Mouse (Mus musculus): ENCODE results near the gene Gm37240. TPM values are rescaled to one million over a fixed set of nuclear protein-coding genes. Genes with fewer than 3 reads are reported as not detected.

Gm37240 gene
- total RNA-seq, 2 experiments from 2014 or later: 0.92 to 1.4 TPM

DNA sequence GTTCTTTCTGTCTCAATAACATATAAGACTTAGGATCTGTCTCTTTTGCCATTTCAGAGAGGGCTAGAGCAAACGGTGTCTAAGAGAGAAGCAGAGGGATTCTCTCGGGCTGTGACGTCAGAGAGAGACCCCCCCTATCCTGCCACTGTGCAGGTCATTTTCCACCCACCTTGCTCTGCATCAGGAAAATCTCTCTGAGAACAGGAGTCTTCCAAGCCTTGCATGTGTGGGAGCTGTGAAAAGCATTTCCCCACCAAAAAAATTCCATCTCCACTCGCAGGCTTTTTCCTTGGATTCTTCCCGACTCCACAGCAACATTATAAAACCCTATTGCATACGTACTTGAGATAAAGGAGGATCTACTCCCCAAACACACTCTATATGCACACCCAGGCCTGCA is 572.4 kb downstream of the Gm37240 start:
- DNase-seq (ENCODE audit: extremely low spot score in 1 of 2, low spot score in 1 of 2): no peak

- DNase-seq (ENCODE audit: extremely low spot score in 1 of 2, low spot score in 1 of 2): no peak
Observed at GRCm38 (mm10) chr3:85313646-85314255, 573.6 kb downstream of the Gm37240 start.

GRCm38 (mm10) chr3:85311176-85311575 is 576.1 kb downstream of the Gm37240 start:
- DNase-seq (ENCODE audit: extremely low spot score in 1 of 2, low spot score in 1 of 2): no peak

GRCm38 (mm10) chr3:85310401-85310989 is 576.8 kb downstream of the Gm37240 start:
- no peak for DNase-seq (ENCODE audit: extremely low spot score in 1 of 2, low spot score in 1 of 2)

DNA sequence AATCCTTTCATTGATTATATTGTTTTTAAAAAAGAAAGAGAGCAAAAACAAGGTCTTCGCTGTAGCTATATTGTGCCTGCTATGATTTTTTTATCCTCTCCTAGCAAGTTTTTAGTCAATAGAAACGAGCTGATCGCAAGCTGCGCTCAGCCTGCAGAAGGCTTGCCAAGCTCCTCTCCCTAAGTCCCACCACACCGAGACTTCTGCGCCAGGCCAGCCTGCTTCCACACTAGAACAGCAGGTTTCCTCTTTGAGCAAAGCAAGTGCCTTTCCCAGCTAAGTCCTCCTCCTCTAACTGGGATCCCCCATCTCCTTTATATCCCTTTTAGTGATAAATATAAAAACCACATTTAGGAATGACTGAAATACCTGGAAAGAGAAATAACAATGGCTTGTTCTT is 578.1 kb downstream of the Gm37240 start:
- DNase-seq (ENCODE audit: extremely low spot score in 1 of 2, low spot score in 1 of 2): no peak

DNA sequence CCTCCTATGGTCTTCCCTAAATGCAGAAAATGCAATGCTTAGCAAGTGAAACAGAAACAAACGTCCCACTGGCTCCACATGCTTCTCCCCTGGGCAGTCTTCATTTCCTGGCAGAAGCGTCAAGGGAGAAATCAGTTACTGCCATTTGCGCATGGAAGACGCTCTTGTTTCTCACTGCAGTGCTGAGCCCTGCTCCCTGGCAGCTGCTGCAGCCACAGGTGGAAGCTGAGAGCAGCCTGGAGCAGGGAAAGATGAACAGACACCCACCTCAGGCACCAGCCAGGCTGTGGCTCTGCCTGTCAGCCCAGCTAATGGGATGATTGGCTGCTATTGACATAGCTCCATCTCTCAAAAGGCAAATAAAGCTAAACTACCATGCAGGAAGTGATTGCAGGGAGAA is 578.6 kb downstream of the Gm37240 start:
- DNase-seq (ENCODE audit: extremely low spot score in 1 of 2, low spot score in 1 of 2): no peak

DNA sequence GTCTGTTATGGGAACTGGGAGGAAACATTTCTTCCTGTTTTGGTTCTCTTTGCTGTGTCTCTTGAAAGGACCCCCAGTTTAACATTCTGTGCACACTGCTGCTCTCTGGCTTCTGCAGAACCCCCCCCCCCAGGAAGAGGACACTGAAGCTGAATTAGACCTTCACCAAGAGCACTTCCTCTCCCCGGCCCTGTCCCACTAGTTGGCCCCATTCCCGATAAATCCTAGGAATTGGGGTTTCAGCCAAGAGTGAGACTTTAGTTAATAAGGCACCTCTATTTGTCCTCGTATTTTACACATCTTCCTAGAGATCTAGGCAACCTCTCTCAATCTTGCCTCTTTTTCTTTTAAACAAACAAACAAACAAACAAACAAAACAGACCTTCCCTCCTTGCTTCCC is 585.5 kb downstream of the Gm37240 start:
- DNase-seq (ENCODE audit: extremely low spot score in 1 of 2, low spot score in 1 of 2): no peak

GRCm38 (mm10) chr3:85301336-85301735 is 586.0 kb downstream of the Gm37240 start:
- no peak for DNase-seq (ENCODE audit: extremely low spot score in 1 of 2, low spot score in 1 of 2)

GRCm38 (mm10) chr3:85299649-85300550 is 587.4 kb downstream of the Gm37240 start:
- DNase-seq (ENCODE audit: extremely low spot score in 1 of 2, low spot score in 1 of 2): peak in 1 of 2 experiments; percentile 31

DNA sequence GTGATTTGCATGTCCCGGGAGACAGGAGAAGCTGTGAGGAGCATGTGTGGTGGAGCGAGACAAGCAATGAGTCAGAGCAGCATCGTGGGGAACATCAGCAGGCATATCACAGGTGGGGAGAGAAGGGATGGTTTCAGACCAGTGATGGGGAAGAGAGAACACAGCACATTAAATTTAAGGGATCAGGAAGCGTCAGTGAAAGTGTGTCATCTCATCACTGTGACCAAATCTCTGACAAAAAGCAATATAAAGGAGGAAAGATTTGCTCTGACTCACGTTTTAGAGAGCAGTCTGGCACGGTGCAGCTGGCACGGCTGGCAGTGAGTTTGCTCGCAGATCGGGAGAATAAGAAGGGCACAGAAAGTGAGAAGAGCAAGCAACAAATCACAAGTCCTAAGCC is 592.1 kb downstream of the Gm37240 start:
- no peak for DNase-seq (ENCODE audit: extremely low spot score in 1 of 2, low spot score in 1 of 2)

- DNase-seq (ENCODE audit: extremely low spot score in 1 of 2, low spot score in 1 of 2): no peak
Observed at GRCm38 (mm10) chr3:85287627-85288026, 599.7 kb downstream of the Gm37240 start.

DNA sequence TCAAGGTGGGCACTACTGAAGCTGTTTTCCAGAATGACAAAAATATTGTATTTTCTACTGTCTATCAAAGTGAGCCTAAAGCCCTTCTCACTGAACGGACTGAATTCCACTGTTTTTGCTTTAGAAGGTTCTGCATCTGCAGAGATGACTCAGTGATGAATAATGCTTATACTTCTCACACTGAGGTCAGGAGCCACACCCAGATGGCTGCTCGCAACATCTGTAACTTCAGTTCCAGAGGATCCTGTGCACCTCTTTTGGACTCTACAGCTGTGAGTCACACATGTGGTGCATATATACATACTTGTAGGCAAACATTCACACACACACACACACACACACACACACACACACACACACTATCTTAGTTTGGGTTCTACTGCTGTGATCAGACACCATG is 602.8 kb downstream of the Gm37240 start:
- DNase-seq (ENCODE audit: extremely low spot score in 1 of 2, low spot score in 1 of 2): no peak

DNA sequence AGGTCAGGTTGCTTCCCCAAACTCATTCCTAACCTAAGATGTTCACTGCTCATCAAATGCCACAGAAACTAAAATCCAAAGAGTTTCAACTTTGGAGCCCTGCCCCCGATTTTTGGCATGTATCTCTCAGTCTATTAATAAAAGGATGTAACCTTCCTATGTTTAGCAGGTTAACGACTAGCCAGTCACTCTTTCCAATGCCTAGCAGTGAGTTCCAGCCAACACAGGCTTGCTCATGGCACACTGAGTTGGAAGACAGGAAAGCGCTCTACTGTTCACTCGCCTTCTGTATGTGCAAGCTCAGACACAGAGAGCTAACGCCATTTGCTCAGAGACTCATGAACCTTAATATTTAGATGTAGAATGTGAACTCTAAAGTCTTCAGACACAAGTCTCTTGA is 604.5 kb downstream of the Gm37240 start:
- no peak for DNase-seq (ENCODE audit: extremely low spot score in 1 of 2, low spot score in 1 of 2)

GRCm38 (mm10) chr3:85275075-85275474 is 612.2 kb downstream of the Gm37240 start:
- peak in 1 of 2 experiments; percentile 60 for DNase-seq (ENCODE audit: extremely low spot score in 1 of 2, low spot score in 1 of 2)

GRCm38 (mm10) chr3:85271491-85271890 is 615.8 kb downstream of the Gm37240 start:
- no peak for DNase-seq (ENCODE audit: extremely low spot score in 1 of 2, low spot score in 1 of 2)

- no peak for DNase-seq (ENCODE audit: extremely low spot score in 1 of 2, low spot score in 1 of 2)
Observed at GRCm38 (mm10) chr3:85264963-85265362, 622.4 kb downstream of the Gm37240 start.

DNA sequence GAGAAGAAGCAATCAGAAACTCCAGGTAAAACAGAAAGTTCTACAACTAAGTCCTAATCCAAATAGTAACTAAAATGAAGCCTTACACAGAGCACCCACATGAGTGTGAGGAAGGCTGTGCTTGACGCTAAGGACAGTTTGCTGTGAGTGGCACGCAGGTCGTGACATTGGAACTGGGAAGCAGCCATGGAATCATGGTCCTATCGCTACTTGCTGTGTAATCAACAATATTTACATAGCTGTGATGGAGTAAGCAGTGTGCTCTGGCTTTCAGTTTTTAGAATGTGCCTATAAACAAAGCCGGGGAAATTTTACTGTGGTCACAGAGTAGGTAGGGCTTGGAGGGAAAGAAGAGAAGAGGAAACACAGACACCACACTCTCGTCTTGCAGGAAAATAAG is 622.8 kb downstream of the Gm37240 start:
- no peak for DNase-seq (ENCODE audit: extremely low spot score in 1 of 2, low spot score in 1 of 2)

DNA sequence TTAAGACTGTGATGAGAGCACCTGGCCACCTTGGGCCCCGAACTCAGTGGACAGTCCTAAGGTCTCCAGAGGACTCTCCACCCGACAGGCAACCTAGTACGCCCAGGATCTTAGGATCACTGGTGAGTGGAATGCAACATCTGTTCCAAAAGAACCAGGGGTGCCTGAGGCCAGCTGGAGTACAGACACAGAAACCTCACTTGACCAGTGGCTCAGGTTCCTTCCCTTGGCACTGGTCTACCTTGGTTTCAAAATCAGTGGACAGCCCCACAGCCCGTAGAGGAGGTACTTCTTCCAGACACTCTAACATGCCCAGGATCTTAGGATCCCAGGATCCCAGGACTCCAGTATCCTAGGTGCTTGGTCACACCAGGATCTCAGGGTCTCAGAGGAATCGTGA is 632.8 kb downstream of the Gm37240 start:
- DNase-seq (ENCODE audit: extremely low spot score in 1 of 2, low spot score in 1 of 2): no peak

DNA sequence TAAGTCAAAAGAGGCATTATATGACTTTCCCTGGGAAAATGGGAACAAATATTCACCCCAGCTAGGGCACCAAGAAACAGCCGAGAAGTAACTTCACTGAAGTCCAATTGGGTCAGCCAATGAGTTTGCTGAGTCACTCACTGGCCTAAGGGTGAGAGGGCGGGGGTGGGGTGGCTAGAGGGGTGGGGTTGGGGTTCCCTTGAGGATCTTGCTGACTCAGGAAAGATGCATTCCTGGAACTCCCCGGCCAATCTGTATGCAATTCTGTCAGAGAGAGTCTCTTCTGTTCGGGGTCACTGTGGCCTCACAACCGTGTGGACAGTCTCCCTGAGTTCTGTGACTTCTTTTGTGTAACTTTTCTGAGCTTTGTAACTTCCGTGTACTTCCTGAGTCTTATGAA is 635.7 kb downstream of the Gm37240 start:
- no peak for DNase-seq (ENCODE audit: extremely low spot score in 1 of 2, low spot score in 1 of 2)

- no peak for DNase-seq (ENCODE audit: extremely low spot score in 1 of 2, low spot score in 1 of 2)
Observed at GRCm38 (mm10) chr3:85246131-85246530, 641.2 kb downstream of the Gm37240 start.

- DNase-seq (ENCODE audit: extremely low spot score in 1 of 2, low spot score in 1 of 2): no peak
Observed at GRCm38 (mm10) chr3:85236546-85236945, 650.8 kb downstream of the Gm37240 start.
